Mouse (Mus musculus): ENCODE measurements around the gene Ncs1. TPM values are rescaled to one million over a fixed set of nuclear protein-coding genes. Genes with fewer than 3 reads are reported as not detected.

The Ncs1 gene
- total and polyA plus RNA-seq, 2 experiments: 0.09 to 0.11 TPM

DNA sequence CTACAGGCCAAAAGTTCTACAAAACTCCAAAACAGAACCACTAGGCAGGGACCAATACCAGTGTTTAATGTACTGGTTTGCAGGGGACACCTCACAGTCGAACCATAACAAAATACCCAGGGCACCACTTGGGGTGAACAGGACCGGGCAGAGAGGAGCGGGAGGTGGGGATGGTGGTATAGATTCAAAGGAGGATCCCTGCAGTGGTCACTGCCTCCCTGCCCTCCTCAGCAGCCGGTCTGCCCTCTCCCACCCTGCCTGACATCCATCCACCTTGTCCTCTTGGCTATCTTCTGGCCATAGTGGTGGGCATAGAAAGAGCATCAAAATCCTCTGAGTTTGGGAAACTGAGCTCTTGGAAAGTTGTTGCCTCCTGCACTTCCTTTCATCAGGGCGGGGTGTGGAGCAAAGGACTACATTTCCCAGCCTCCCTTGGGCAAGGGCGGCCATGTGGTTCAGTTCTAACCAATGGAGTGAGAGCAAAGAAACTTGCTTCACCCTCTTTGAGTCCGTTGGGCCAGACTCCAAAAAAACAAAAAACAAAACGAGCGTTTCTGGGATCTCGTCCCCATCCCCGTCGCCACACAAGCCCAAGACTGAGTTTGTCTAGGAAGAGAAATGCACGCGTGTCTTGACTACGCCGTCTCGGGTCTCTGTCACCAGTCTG is 52.1 kb downstream of the Ncs1 start:
- WGBS: 10% methylated on average over 17 of the region's 17 CpGs
- TF ChIP-seq POLR2A (IDR thresholded peaks at IDR 0.05; ENCODE audit: extremely low read depth, insufficient read depth, low read length): no peak
- TF ChIP-seq CTCF (IDR thresholded peaks at IDR 0.05; ENCODE audit: low read depth, low read length): no peak
- Histone ChIP-seq H3K27me3 (ENCODE audit: control insufficient read depth, insufficient read depth, low read length) (no peaks in the 10 kb centered on the region), H3K4me3 (ENCODE audit: insufficient read depth, low read depth, low read length) (peak overlapping the region; percentile 42), H3K4me1 (ENCODE audit: control insufficient read depth, insufficient read depth, low read length) (0 out of 2 replicates have a peak, but pooled peaks cover 2% of the 10 kb centered on the region), H3K79me2 (ENCODE audit: control insufficient read depth, insufficient read depth, low read length) (no peaks in the 10 kb centered on the region), H3K9ac (ENCODE audit: low read depth, low read length) (no peak overlapping the region), H3K27ac (replicated peaks; ENCODE audit: insufficient read depth, low read depth, low read length) (no peak overlapping the region), H3K36me3 (ENCODE audit: control insufficient read depth, insufficient read depth, low read length) (no peaks in the 10 kb centered on the region)
- peak; percentile 69 for DNase-seq (ENCODE audit: extremely low read depth, low read depth, low spot score)

- 45% methylated on average over 4 of the region's 4 CpGs for WGBS
- Histone ChIP-seq H3K27me3 (ENCODE audit: control insufficient read depth, insufficient read depth, low read length) (no peaks in the 10 kb centered on the region), H3K9ac (ENCODE audit: low read depth, low read length) (no peak overlapping the region), H3K36me3 (ENCODE audit: control insufficient read depth, insufficient read depth, low read length) (no peaks in the 10 kb centered on the region), H3K4me1 (ENCODE audit: control insufficient read depth, insufficient read depth, low read length) (0 out of 2 replicates have a peak, but pooled peaks cover 2% of the 10 kb centered on the region), H3K27ac (replicated peaks; ENCODE audit: insufficient read depth, low read depth, low read length) (no peak overlapping the region), H3K4me3 (ENCODE audit: insufficient read depth, low read depth, low read length) (no peak overlapping the region), H3K79me2 (ENCODE audit: control insufficient read depth, insufficient read depth, low read length) (no peaks in the 10 kb centered on the region)
- no peak for TF ChIP-seq POLR2A (IDR thresholded peaks at IDR 0.05; ENCODE audit: extremely low read depth, insufficient read depth, low read length)
- no peak for TF ChIP-seq CTCF (IDR thresholded peaks at IDR 0.05; ENCODE audit: low read depth, low read length)
- no peak for DNase-seq (ENCODE audit: extremely low read depth, low read depth, low spot score)
Observed at GRCm38 (mm10) chr2:31298814-31299213, 53.2 kb downstream of the Ncs1 start.

DNA sequence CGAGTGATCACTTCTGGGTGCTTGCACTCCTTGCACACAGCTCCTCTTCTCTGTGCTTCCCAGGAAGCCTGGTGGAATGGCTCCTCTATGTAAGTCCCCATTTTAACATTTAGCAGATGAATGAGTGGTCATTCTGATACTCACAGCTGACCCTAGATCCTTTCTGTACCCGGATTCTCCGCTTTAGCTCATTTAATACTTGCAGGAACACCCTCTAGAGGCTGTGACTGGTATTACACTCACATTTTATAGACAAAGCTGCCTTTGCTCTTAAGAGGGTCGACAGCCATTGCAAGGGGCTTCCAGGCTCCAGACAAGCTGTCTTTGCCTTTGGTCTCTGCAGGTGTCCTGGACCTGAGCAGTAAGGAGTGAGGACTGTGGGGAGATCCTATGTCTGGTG is 53.6 kb downstream of the Ncs1 start:
- DNase-seq (ENCODE audit: extremely low read depth, low read depth, low spot score): peak; percentile 41
- WGBS: 24% methylated on average over 4 of the region's 4 CpGs
- Histone ChIP-seq H3K4me1 (ENCODE audit: control insufficient read depth, insufficient read depth, low read length) (0 out of 2 replicates have a peak, but pooled peaks cover 2% of the 10 kb centered on the region), H3K27me3 (ENCODE audit: control insufficient read depth, insufficient read depth, low read length) (no peaks in the 10 kb centered on the region), H3K79me2 (ENCODE audit: control insufficient read depth, insufficient read depth, low read length) (no peaks in the 10 kb centered on the region), H3K4me3 (ENCODE audit: insufficient read depth, low read depth, low read length) (no peak overlapping the region), H3K36me3 (ENCODE audit: control insufficient read depth, insufficient read depth, low read length) (no peaks in the 10 kb centered on the region), H3K9ac (ENCODE audit: low read depth, low read length) (no peak overlapping the region), H3K27ac (replicated peaks; ENCODE audit: insufficient read depth, low read depth, low read length) (no peak overlapping the region)
- TF ChIP-seq POLR2A (IDR thresholded peaks at IDR 0.05; ENCODE audit: extremely low read depth, insufficient read depth, low read length): no peak
- peak; percentile 33; the same call in 1 of the 2 replicates for TF ChIP-seq CTCF (IDR thresholded peaks at IDR 0.05; ENCODE audit: low read depth, low read length)

- Histone ChIP-seq H3K36me3 (ENCODE audit: control insufficient read depth, insufficient read depth, low read length) (no peaks in the 10 kb centered on the region), H3K4me1 (ENCODE audit: control insufficient read depth, insufficient read depth, low read length) (0 out of 2 replicates have a peak, but pooled peaks cover 2% of the 10 kb centered on the region), H3K4me3 (ENCODE audit: insufficient read depth, low read depth, low read length) (no peak overlapping the region), H3K79me2 (ENCODE audit: control insufficient read depth, insufficient read depth, low read length) (no peaks in the 10 kb centered on the region), H3K27ac (replicated peaks; ENCODE audit: insufficient read depth, low read depth, low read length) (no peak overlapping the region), H3K9ac (ENCODE audit: low read depth, low read length) (no peak overlapping the region), H3K27me3 (ENCODE audit: control insufficient read depth, insufficient read depth, low read length) (no peaks in the 10 kb centered on the region)
- TF ChIP-seq POLR2A (IDR thresholded peaks at IDR 0.05; ENCODE audit: extremely low read depth, insufficient read depth, low read length) (no peak), CTCF (IDR thresholded peaks at IDR 0.05; ENCODE audit: low read depth, low read length) (no peak)
- no peak for DNase-seq (ENCODE audit: extremely low read depth, low read depth, low spot score)
- 81% methylated on average over 10 of the region's 10 CpGs for WGBS
Observed at GRCm38 (mm10) chr2:31299996-31300395, 54.4 kb downstream of the Ncs1 start.

- Histone ChIP-seq H3K4me1 (ENCODE audit: control insufficient read depth, insufficient read depth, low read length) (0 out of 2 replicates have a peak, but pooled peaks cover 2% of the 10 kb centered on the region), H3K36me3 (ENCODE audit: control insufficient read depth, insufficient read depth, low read length) (no peaks in the 10 kb centered on the region), H3K27me3 (ENCODE audit: control insufficient read depth, insufficient read depth, low read length) (no peaks in the 10 kb centered on the region), H3K79me2 (ENCODE audit: control insufficient read depth, insufficient read depth, low read length) (no peaks in the 10 kb centered on the region), H3K4me3 (ENCODE audit: insufficient read depth, low read depth, low read length) (no peak overlapping the region), H3K27ac (replicated peaks; ENCODE audit: insufficient read depth, low read depth, low read length) (no peak overlapping the region), H3K9ac (ENCODE audit: low read depth, low read length) (no peak overlapping the region)
- DNase-seq (ENCODE audit: extremely low read depth, low read depth, low spot score): no peak
- TF ChIP-seq CTCF (IDR thresholded peaks at IDR 0.05; ENCODE audit: low read depth, low read length) (no peak), POLR2A (IDR thresholded peaks at IDR 0.05; ENCODE audit: extremely low read depth, insufficient read depth, low read length) (no peak)
- 82% methylated on average over 9 of the region's 9 CpGs for WGBS
Observed at GRCm38 (mm10) chr2:31303177-31303576, 57.6 kb downstream of the Ncs1 start.

GRCm38 (mm10) chr2:31304191-31304590 is 58.6 kb downstream of the Ncs1 start:
- Histone ChIP-seq H3K9ac (ENCODE audit: low read depth, low read length) (no peak overlapping the region), H3K27me3 (ENCODE audit: control insufficient read depth, insufficient read depth, low read length) (no peaks in the 10 kb centered on the region), H3K4me3 (ENCODE audit: insufficient read depth, low read depth, low read length) (no peak overlapping the region), H3K4me1 (ENCODE audit: control insufficient read depth, insufficient read depth, low read length) (no peaks in the 10 kb centered on the region), H3K27ac (replicated peaks; ENCODE audit: insufficient read depth, low read depth, low read length) (no peak overlapping the region), H3K79me2 (ENCODE audit: control insufficient read depth, insufficient read depth, low read length) (no peaks in the 10 kb centered on the region), H3K36me3 (ENCODE audit: control insufficient read depth, insufficient read depth, low read length) (no peaks in the 10 kb centered on the region)
- TF ChIP-seq CTCF (IDR thresholded peaks at IDR 0.05; ENCODE audit: low read depth, low read length) (no peak), POLR2A (IDR thresholded peaks at IDR 0.05; ENCODE audit: extremely low read depth, insufficient read depth, low read length) (no peak)
- no peak for DNase-seq (ENCODE audit: extremely low read depth, low read depth, low spot score)
- 74% methylated on average over 9 of the region's 9 CpGs for WGBS

All from liver, adult 2 months (tissue).